Mouse (Mus musculus): Measurements from ENCODE around the gene 1700013G24Rik. TPM values are rescaled to one million over a fixed set of nuclear protein-coding genes. Genes with fewer than 3 reads are reported as not detected.

Gene 1700013G24Rik
- polyA plus RNA-seq, 1 experiment: not detected

GRCm38 (mm10) chr4:137500149-137500548 is 47.1 kb downstream of the 1700013G24Rik start:
- Histone ChIP-seq H3K9me3 (replicated peaks; ENCODE audit: control insufficient read depth, insufficient read depth, low read length, poor library complexity, severe bottlenecking) (no peaks in the 10 kb centered on the region), H3K36me3 (ENCODE audit: control insufficient read depth, insufficient read depth, low read length, poor library complexity, severe bottlenecking) (peaks cover 22% of the 10 kb centered on the region), H3K27ac (ENCODE audit: insufficient read depth, low read length) (no peak overlapping the region), H3K27me3 (ENCODE audit: control insufficient read depth, insufficient read depth, low read length, poor library complexity, severe bottlenecking) (no peaks in the 10 kb centered on the region), H3K4me1 (ENCODE audit: control insufficient read depth, insufficient read depth, low read length) (peaks cover 32% of the 10 kb centered on the region), H3K4me3 (ENCODE audit: low read depth, low read length) (no peak overlapping the region), H3K9ac (ENCODE audit: low read depth, poor library complexity, severe bottlenecking) (no peak overlapping the region)
- TF ChIP-seq POLR2A (IDR thresholded peaks at IDR 0.05; ENCODE audit: insufficient read depth, low read length) (no peak), EP300 (IDR thresholded peaks at IDR 0.05; ENCODE audit: insufficient read depth, low read depth, low read length) (no peak), CTCF (IDR thresholded peaks at IDR 0.05; ENCODE audit: low read depth, low read length) (no peak)

- Histone ChIP-seq H3K27ac (ENCODE audit: insufficient read depth, low read length) (no peak overlapping the region), H3K9ac (ENCODE audit: low read depth, poor library complexity, severe bottlenecking) (no peak overlapping the region), H3K4me3 (ENCODE audit: low read depth, low read length) (no peak overlapping the region), H3K27me3 (ENCODE audit: control insufficient read depth, insufficient read depth, low read length, poor library complexity, severe bottlenecking) (no peaks in the 10 kb centered on the region), H3K36me3 (ENCODE audit: control insufficient read depth, insufficient read depth, low read length, poor library complexity, severe bottlenecking) (peaks cover 24% of the 10 kb centered on the region), H3K9me3 (replicated peaks; ENCODE audit: control insufficient read depth, insufficient read depth, low read length, poor library complexity, severe bottlenecking) (no peaks in the 10 kb centered on the region), H3K4me1 (ENCODE audit: control insufficient read depth, insufficient read depth, low read length) (peaks cover 30% of the 10 kb centered on the region)
- TF ChIP-seq CTCF (IDR thresholded peaks at IDR 0.05; ENCODE audit: low read depth, low read length) (no peak), EP300 (IDR thresholded peaks at IDR 0.05; ENCODE audit: insufficient read depth, low read depth, low read length) (no peak), POLR2A (IDR thresholded peaks at IDR 0.05; ENCODE audit: insufficient read depth, low read length) (no peak)
Observed at GRCm38 (mm10) chr4:137500953-137501352, 47.9 kb downstream of the 1700013G24Rik start.

- Histone ChIP-seq H3K4me1 (ENCODE audit: control insufficient read depth, insufficient read depth, low read length) (peaks cover 23% of the 10 kb centered on the region), H3K9ac (ENCODE audit: low read depth, poor library complexity, severe bottlenecking) (no peak overlapping the region), H3K27me3 (ENCODE audit: control insufficient read depth, insufficient read depth, low read length, poor library complexity, severe bottlenecking) (no peaks in the 10 kb centered on the region), H3K27ac (ENCODE audit: insufficient read depth, low read length) (no peak overlapping the region), H3K9me3 (replicated peaks; ENCODE audit: control insufficient read depth, insufficient read depth, low read length, poor library complexity, severe bottlenecking) (no peaks in the 10 kb centered on the region), H3K36me3 (ENCODE audit: control insufficient read depth, insufficient read depth, low read length, poor library complexity, severe bottlenecking) (peaks cover 28% of the 10 kb centered on the region), H3K4me3 (ENCODE audit: low read depth, low read length) (no peak overlapping the region)
- TF ChIP-seq CTCF (IDR thresholded peaks at IDR 0.05; ENCODE audit: low read depth, low read length) (no peak), POLR2A (IDR thresholded peaks at IDR 0.05; ENCODE audit: insufficient read depth, low read length) (no peak), EP300 (IDR thresholded peaks at IDR 0.05; ENCODE audit: insufficient read depth, low read depth, low read length) (no peak)
Observed at GRCm38 (mm10) chr4:137502183-137502582, 49.1 kb downstream of the 1700013G24Rik start.

GRCm38 (mm10) chr4:137502801-137503200 is 49.7 kb downstream of the 1700013G24Rik start:
- Histone ChIP-seq H3K27ac (ENCODE audit: insufficient read depth, low read length) (no peak overlapping the region), H3K4me3 (ENCODE audit: low read depth, low read length) (no peak overlapping the region), H3K36me3 (ENCODE audit: control insufficient read depth, insufficient read depth, low read length, poor library complexity, severe bottlenecking) (peaks cover 34% of the 10 kb centered on the region), H3K9me3 (replicated peaks; ENCODE audit: control insufficient read depth, insufficient read depth, low read length, poor library complexity, severe bottlenecking) (no peaks in the 10 kb centered on the region), H3K9ac (ENCODE audit: low read depth, poor library complexity, severe bottlenecking) (no peak overlapping the region), H3K27me3 (ENCODE audit: control insufficient read depth, insufficient read depth, low read length, poor library complexity, severe bottlenecking) (no peaks in the 10 kb centered on the region), H3K4me1 (ENCODE audit: control insufficient read depth, insufficient read depth, low read length) (peaks cover 17% of the 10 kb centered on the region)
- TF ChIP-seq POLR2A (IDR thresholded peaks at IDR 0.05; ENCODE audit: insufficient read depth, low read length): no peak
- no peak for TF ChIP-seq CTCF (IDR thresholded peaks at IDR 0.05; ENCODE audit: low read depth, low read length)
- TF ChIP-seq EP300 (IDR thresholded peaks at IDR 0.05; ENCODE audit: insufficient read depth, low read depth, low read length): no peak

- peaks cover 41% of the 10 kb centered on the region for H3K36me3 ChIP-seq (ENCODE audit: control insufficient read depth, insufficient read depth, low read length, poor library complexity, severe bottlenecking)
- no peaks in the 10 kb centered on the region for H3K9me3 ChIP-seq (replicated peaks; ENCODE audit: control insufficient read depth, insufficient read depth, low read length, poor library complexity, severe bottlenecking)
- no peaks in the 10 kb centered on the region for H3K27me3 ChIP-seq (ENCODE audit: control insufficient read depth, insufficient read depth, low read length, poor library complexity, severe bottlenecking)
- H3K9ac ChIP-seq (ENCODE audit: low read depth, poor library complexity, severe bottlenecking): no peak overlapping the region
- TF ChIP-seq POLR2A (IDR thresholded peaks at IDR 0.05; ENCODE audit: insufficient read depth, low read length): no peak
- no peak for TF ChIP-seq CTCF (IDR thresholded peaks at IDR 0.05; ENCODE audit: low read depth, low read length)
- TF ChIP-seq EP300 (IDR thresholded peaks at IDR 0.05; ENCODE audit: insufficient read depth, low read depth, low read length): no peak
- no peak overlapping the region for H3K4me3 ChIP-seq (ENCODE audit: low read depth, low read length)
- H3K4me1 ChIP-seq (ENCODE audit: control insufficient read depth, insufficient read depth, low read length): peaks cover 11% of the 10 kb centered on the region
- no peak overlapping the region for H3K27ac ChIP-seq (ENCODE audit: insufficient read depth, low read length)
Observed at GRCm38 (mm10) chr4:137503509-137503971, 50.5 kb downstream of the 1700013G24Rik start.

Other genes with a start within 250 kb of the 1700013G24Rik start
- gene Wnt4, start 175.8 kb upstream of the 1700013G24Rik start, polyA plus RNA-seq (2011; ENCODE audit: insufficient read depth, insufficient read length, low read depth, missing spikeins): 4.1 and 4.3 TPM in 2 replicates
- gene Cdc42, start 95.6 kb upstream of the 1700013G24Rik start, polyA plus RNA-seq (2011; ENCODE audit: insufficient read depth, insufficient read length, low read depth, missing spikeins): 462 and 476 TPM in 2 replicates
- not detected in 2 replicates for gene Cela3a, start 43.5 kb upstream of the 1700013G24Rik start, polyA plus RNA-seq (2011; ENCODE audit: insufficient read depth, insufficient read length, low read depth, missing spikeins)
- not detected in 2 replicates for gene Cela3b, start 22.7 kb upstream of the 1700013G24Rik start, polyA plus RNA-seq (2011; ENCODE audit: insufficient read depth, insufficient read length, low read depth, missing spikeins)
- gene Hspg2, start 15.5 kb downstream of the 1700013G24Rik start, polyA plus RNA-seq (2011; ENCODE audit: insufficient read depth, insufficient read length, low read depth, missing spikeins): 147 and 184 TPM in 2 replicates
- gene Ldlrad2, start 121.3 kb downstream of the 1700013G24Rik start, polyA plus RNA-seq (2011; ENCODE audit: insufficient read depth, insufficient read length, low read depth, missing spikeins): not detected in 2 replicates
- 401 and 412 TPM in 2 replicates for gene Usp48, start 140.5 kb downstream of the 1700013G24Rik start, polyA plus RNA-seq (2011; ENCODE audit: insufficient read depth, insufficient read length, low read depth, missing spikeins)
- gene Rap1gap, start 211.4 kb downstream of the 1700013G24Rik start, polyA plus RNA-seq (2011; ENCODE audit: insufficient read depth, insufficient read length, low read depth, missing spikeins): 8.9 and 9.5 TPM in 2 replicates

Measured in ES-Bruce4 (cell line).